Mouse (Mus musculus) bone marrow, adult 2 months (tissue): ENCODE measurements at regions not wholly inside any gene's neighbourhood (a gene's known extent, or its start where the extent isn't known, plus 50 kb on each side); places are given as distances from the start of the nearest gene placed in this dataset.

Experiments used
- H3K27ac ChIP-seq: fragments of 200-500 bp; 2 replicates; pipeline ENCODE4 v1.5.1; 2012; ENCODE audit warnings: low read depth, mild to moderate bottlenecking, control low read depth, inconsistent platforms, low read length; ENCODE audit not compliant: control insufficient read depth, poor library complexity, insufficient read depth
- H3K4me1 ChIP-seq: fragments of 200-500 bp; 2 replicates; pipeline ENCODE4 v1.6.1; 2011; ENCODE audit warnings: low read length; ENCODE audit not compliant: control insufficient read depth, insufficient read depth
- H3K4me3 ChIP-seq: fragments of 200-500 bp; replicated peaks from 2 replicates; pipeline ENCODE3; 2011; ENCODE audit warnings: mild to moderate bottlenecking, low read depth, low read length, control low read depth; ENCODE audit not compliant: control insufficient read depth
- CTCF ChIP-seq: fragments of 200-500 bp; IDR thresholded peaks from 2 replicates; pipeline ENCODE4 v1.5.1; 2011; ENCODE audit warnings: low read length, control low read depth; ENCODE audit not compliant: control insufficient read depth, insufficient read depth
- POLR2A ChIP-seq: fragments of 200-500 bp; IDR thresholded peaks from 2 replicates; pipeline ENCODE4 v1.6.1; 2011; ENCODE audit warnings: low read depth, mild to moderate bottlenecking, control low read depth, low read length, borderline replicate concordance; ENCODE audit not compliant: control insufficient read depth
- WGBS: fragments of 180-500 bp; shearing (Covaris S2); methylation state at CpG from one replicate; pipeline ENCODE4 v1.1.7; 2018; 5-methylcytosine and 5-hydroxymethylcytosine counted together

DNA sequence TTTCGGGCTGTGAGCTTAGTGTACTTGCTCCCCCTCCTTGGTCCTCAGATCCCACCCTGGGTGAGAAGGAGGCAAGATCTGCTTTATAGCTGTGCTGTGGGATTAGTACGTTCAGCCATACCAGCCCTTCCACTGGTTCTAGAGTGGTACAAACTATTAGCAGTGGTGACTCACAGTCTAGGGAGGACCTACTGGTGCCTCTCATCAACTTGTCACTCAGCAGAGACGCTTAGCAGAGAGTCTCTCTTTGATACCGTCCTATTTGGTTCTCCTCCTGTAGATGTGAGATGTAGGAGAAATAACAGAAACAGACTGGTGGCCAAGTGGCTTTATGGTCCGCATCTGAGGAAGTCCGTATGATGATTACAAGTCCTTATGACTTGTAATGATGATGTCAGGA is 57.7 kb upstream of the 1700024P04Rik start:
- H3K27ac ChIP-seq, result no peak overlapping the region
- H3K4me1 ChIP-seq, result no peaks in the 10 kb centered on the region; the same call in 1 of the 2 replicates
- WGBS, result 87% methylated on average over 6 of the region's 6 CpGs
- H3K4me3 ChIP-seq, result no peak overlapping the region
- TF ChIP-seq CTCF, result no peak
- TF ChIP-seq POLR2A, result no peak

DNA sequence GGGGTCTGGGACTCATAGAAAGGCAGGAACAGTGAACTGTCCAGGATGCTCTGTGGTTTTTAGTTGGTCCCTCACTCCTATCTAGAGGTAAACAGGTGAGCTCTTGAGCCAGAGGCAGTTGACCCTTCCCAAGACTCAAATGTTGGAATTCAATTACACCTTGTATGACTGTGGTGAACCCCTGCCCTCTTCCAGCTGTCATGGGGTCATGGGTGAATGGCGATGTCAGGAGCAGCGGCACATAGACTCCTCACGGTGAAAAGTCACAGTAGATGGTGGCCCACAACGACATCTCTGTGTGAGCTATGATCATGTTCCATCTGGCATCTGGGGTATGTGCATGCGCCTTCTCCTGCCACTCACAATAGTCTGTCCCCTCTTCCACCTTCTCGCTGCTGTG is 56.9 kb upstream of the 1700024P04Rik start:
- 88% methylated on average over 6 of the region's 6 CpGs for WGBS
- no peak overlapping the region for H3K27ac ChIP-seq
- no peak for TF ChIP-seq CTCF
- no peak for TF ChIP-seq POLR2A
- H3K4me1 ChIP-seq, result no peaks in the 10 kb centered on the region
- H3K4me3 ChIP-seq, result no peak overlapping the region

DNA sequence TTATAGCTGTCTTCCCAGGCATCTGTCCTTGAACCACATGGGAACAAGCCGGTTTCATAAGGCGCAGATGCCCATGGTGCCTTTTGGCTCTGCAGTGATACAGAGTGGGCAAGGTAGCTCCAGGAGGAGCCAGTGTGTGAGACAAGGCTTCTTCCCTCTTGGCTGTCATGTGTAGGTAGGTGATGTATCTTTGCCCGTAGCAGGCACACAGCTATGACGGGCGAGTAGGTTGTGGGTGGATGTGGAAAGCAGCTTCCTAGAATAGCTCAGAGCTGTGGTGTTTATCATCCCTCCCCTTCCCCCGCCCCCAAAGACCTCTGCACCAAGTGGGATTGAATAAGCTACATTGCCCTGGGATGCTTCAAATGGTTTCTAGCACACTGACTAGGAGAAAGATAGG is 56.5 kb upstream of the 1700024P04Rik start:
- H3K4me3 ChIP-seq, result no peak overlapping the region
- no peak for TF ChIP-seq CTCF
- no peak for TF ChIP-seq POLR2A
- no peaks in the 10 kb centered on the region for H3K4me1 ChIP-seq
- H3K27ac ChIP-seq, result no peak overlapping the region
- 79% methylated on average over 6 of the region's 6 CpGs for WGBS

DNA sequence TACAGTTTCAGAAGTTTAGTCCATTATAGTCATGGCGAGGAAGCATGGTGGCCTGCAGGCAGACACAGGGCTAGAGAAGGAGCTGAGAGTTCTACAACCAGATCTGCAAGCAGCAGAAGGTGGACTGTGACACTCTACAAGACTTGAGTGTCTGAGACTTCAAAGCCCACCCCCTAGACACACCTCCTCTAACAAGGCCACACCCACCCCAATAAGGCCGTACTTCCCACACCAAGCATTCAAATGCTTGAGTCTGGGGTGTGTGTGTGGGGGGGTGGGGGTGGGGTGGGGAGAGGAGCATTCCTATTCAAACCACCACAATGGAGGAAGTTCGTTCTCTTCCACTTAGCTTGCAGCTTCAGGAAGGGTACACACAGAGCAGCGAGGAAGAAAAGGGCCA is 55.8 kb upstream of the 1700024P04Rik start:
- Histone ChIP-seq H3K27ac (no peak overlapping the region), H3K4me3 (no peak overlapping the region), H3K4me1 (no peaks in the 10 kb centered on the region)
- 61% methylated on average over 4 of the region's 4 CpGs for WGBS
- TF ChIP-seq POLR2A, result no peak
- TF ChIP-seq CTCF, result no peak

DNA sequence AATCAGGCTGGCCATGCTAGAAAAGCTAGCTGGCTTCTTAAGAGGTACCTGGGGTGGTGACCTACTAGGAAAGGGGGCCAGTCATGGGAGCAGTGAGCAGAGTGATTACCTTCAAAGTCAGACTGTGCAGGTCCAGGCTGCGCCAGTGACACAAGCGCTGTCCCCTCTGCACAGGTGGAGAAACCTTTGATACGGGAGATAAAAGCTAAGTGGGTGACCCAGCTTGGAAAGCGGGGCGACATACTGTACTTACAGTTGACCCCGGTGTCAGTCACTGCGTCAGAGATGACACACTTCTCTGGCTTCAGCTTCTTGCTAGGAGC is 54.7 kb upstream of the 1700024P04Rik start:
- no peaks in the 10 kb centered on the region for H3K4me1 ChIP-seq
- 90% methylated on average over 7 of the region's 7 CpGs for WGBS
- no peak overlapping the region for H3K4me3 ChIP-seq
- TF ChIP-seq POLR2A (no peak), CTCF (no peak)
- H3K27ac ChIP-seq, result no peak overlapping the region

DNA sequence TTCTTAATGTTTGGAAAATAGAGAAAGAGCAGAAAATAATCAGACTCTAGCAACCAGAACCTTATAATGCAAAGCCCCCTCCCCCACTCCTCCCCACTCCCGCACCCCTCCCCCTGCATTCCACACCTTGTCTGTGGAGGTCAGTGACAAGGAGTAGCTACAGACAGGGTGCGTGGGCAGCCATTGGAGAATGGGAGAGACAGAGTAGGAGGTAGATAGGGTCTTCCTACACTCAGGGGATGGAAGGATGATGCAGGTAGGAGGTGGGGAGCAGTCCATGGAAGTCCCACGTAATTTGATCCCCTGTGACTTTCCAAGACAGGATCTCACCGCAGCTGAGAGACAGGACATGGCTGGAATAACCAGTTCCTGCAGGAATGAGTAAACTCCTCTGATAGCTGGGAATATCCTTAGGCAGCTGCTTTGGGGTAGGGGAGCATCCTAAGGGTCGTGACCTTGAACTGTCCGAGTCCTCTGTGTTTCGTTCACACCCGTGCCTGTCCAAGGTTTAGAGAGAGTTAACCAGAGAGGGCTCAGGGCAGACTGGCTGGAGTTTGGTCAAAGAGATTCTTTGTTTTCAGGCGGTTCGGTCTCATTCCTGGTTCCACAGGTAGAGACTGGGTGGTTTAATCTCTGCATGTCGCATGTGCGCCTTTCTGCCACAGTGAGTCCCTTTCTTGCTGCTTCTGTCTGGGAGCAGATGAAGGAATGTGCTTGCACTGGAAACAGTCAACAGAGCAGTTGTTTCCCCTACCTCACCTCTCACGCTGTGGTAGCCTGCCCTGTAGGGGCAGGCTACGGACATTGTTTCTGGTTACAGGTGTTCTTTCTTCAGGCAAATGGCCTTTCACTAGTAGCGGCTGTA is 54.1 kb upstream of the 1700024P04Rik start:
- no peaks in the 10 kb centered on the region for H3K4me1 ChIP-seq
- TF ChIP-seq CTCF, result no peak
- no peak for TF ChIP-seq POLR2A

DNA sequence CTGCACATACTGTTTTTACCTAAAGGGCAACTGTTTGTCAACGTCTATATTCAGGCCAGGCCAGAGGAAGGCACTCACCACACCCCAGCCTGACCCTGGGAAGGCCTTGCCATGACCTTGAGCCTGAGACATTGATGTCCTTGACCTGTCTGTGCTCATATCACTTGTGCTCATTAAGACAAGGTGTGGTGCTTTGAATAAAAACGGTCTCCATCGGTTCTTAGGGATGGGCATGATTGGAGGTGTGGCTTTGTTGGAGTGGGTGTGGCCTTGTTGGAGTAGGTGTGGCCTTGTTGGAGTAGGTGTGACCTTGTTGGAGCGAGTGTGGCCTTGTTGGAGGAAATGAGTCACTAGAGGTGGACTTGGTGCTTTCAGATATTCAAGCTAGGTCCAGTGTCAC is 52.8 kb upstream of the 1700024P04Rik start:
- WGBS, result 83% methylated on average over 4 of the region's 4 CpGs

More for the DNA sequence above, 54.1 kb upstream of the 1700024P04Rik start:
- no peak overlapping the region for H3K27ac ChIP-seq
- H3K4me3 ChIP-seq, result no peak overlapping the region
- WGBS, result 84% methylated on average over 15 of the region's 15 CpGs

More for the DNA sequence above, 52.8 kb upstream of the 1700024P04Rik start:
- no peak overlapping the region for H3K4me3 ChIP-seq
- peaks cover 4% of the 10 kb centered on the region for H3K4me1 ChIP-seq
- H3K27ac ChIP-seq, result no peak overlapping the region
- TF ChIP-seq POLR2A, result no peak
- no peak for TF ChIP-seq CTCF
